Mouse (Mus musculus) brain, embryonic 14.5 days (tissue): ENCODE results near the gene Akr7a5.

Source experiments
- CTCF ChIP-seq: fragments of 200-500 bp; IDR thresholded peaks from 2 replicates; pipeline ENCODE4 v1.5.1; 2012; ENCODE audit warnings: inconsistent platforms, mild to moderate bottlenecking, moderate library complexity, borderline replicate concordance; ENCODE audit not compliant: insufficient read depth, insufficient read length; ENCODE audit errors: extremely low read depth
- POLR2A ChIP-seq: fragments of 200-500 bp; IDR thresholded peaks from 2 replicates; pipeline ENCODE4 v1.6.1; 2012; ENCODE audit warnings: mild to moderate bottlenecking, inconsistent platforms, borderline replicate concordance; ENCODE audit not compliant: poor library complexity, insufficient read depth, insufficient read length, severe bottlenecking; ENCODE audit errors: extremely low read depth

GRCm38 (mm10) chr4:139357211-139357610 is 46.7 kb downstream of the Akr7a5 start:
- TF ChIP-seq POLR2A = no peak
- TF ChIP-seq CTCF = no peak
